Mouse (Mus musculus) skeletal muscle tissue, adult 2 months (tissue): ENCODE measurements around the gene Tifab.

ENCODE experiments used
- DNase-seq: peaks from one replicate; pipeline ENCODE4 v3.0.0-alpha.2; 2012; ENCODE audit warnings: low read depth, low spot score

Gene Tifab

DNA sequence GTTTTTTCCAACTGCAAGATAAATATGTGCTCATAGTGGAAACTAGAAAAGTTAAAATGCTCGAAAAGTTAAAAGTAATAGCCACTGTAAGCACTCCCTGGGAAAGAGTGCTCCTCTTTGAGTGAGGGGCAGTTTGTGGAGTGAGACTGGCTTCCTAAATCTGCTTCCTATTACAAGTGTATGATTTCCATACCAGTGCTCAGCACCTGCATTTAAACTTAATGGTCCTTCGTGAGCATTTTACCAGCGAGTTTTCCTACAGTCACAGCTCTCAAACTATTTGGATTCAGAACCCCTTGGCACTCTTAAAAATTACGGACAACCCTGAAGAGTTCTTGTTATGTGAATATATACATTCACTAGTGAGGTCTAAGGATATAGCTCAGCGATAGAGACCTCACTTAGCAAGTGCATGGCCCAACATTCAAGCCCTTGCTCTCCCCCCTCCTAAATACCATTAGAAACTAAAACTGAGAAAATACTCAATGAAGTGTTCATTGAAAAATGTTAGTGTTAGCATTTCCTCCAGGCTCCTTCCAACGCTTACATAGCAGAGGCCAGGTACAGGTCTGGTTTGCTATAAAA, 39.4 kb downstream of the Tifab start:
- no peak for DNase-seq

DNA sequence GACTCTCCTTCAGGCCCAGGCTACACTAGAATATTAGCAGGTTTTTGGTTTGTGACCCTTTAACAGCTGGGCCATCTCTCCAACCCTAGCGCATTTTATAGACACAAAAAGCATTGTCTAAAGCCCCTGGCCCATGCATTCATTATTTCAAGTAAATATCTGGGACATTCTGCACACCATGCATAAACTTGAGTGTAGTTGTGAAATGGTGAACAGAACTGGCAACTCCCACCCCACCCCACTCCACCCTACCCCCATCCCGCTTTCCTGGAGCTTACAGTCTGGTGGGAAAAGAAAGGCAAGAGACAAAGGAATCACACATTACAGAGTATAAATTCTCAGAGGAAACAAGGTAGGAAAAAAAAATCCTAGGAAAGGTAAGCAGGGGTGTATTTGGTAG, 42.5 kb downstream of the Tifab start, which contains the start of gene H2afy:
H2afy (minus strand) TSS at position 162 of the 400 bp plus-strand sequence.
- DNase-seq: no peak

DNA sequence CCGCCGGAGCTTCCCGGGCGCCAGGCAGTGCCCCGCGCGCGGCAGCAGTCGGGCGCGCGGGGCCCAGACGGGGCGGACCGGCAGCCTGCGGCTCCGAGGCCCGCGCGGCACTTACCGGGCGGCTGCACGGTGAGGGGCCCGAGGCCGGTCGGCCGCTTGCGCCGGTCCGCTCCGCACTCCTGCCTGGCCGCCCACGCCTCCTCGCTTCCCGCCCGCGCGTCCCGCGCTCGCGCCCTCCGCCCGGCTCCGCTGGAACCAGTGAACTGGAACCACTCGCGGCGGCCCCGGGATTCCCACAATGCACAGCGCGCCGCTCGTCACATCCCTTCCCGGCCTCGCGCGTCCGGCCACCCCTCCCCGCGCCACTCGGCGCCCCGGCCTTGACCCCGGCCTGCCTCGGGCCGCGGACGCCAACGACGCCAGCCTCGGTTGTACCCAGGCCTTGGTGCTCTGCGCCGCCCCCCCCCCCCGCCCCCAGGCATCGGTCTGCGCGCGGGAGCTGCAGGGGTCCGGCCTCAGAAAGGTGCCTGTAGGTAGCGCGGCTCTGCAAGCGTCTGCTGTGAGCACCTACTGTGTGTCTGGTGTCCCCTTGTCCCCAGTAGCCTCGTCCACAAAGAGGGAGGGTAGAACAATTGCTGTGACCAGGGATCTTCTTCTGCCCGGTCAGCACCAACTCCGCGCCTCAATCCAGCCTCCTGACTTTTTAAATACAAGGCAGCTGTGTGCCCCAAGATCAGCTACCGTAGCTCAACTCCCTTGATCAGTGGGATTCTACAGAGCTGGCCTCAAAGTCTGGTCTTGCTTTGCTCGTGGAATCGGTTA, 43.2 kb downstream of the Tifab start:
- peak; percentile 72 for DNase-seq

DNA sequence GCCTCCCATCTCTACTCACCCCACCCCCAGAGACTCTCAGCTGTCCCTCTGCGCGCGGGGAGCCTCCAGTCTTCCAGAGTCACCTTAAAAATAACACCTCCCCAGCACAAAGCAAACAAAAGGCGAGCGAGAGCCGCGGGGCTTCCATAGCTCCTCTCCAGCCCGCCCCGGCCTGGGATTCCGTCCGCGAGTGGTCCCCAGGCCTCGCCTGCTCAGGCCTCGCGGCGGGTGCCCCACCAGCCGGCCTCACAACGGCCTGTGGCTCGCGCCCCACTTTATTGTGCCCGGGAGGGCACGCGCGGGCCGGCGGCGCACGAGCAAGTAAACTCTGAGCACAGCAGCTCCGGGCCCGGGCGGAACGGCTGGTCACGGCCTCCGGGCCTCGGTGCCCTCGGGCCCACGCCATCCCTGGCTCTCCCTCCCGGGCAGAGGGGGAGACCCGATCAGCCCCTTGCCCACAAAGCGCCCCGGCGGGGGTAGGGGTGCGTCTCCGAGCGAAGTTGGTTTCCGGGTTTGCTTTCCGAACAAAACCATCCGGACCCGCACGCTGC, 44.0 kb downstream of the Tifab start:
- no peak for DNase-seq

DNA sequence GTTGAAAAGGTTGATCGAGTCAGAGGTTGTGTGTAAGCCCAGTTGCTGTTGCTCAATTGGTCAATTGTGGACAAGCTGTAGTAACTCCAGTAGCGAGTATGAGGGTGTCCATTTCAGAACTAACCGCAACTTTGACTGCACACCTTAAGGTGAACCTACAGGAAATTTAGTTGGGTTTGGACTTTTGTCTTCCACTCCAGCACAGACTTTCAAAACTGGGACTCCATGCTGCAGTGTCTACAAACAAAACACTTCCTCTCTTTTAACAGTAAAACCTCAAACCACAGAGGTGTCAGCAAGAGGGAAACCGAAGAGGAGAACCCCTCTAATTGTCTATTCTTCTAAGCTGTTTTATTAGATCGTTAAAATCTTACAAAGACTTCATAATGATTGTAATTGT, 44.7 kb downstream of the Tifab start:
- DNase-seq: no peak

DNA sequence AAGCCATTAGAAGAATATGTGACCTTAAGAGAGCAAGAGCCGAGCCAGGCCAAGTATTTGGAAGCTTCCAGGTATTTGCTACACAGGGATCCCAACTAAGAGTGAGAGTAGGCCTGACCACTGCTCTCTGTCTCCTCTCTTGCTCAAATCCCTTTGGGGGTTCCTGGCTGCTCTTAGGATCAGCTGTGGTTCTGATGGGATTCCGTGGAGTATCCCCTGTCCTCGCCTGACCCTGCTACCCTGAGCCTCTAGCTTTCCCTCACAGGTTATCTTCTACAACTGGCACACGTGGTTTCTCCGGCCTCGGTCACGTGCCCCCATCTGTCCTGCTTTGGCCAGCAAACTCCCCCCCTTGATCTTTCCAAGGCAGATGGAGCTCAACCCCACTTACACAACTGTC, 45.7 kb downstream of the Tifab start:
- no peak for DNase-seq

DNA sequence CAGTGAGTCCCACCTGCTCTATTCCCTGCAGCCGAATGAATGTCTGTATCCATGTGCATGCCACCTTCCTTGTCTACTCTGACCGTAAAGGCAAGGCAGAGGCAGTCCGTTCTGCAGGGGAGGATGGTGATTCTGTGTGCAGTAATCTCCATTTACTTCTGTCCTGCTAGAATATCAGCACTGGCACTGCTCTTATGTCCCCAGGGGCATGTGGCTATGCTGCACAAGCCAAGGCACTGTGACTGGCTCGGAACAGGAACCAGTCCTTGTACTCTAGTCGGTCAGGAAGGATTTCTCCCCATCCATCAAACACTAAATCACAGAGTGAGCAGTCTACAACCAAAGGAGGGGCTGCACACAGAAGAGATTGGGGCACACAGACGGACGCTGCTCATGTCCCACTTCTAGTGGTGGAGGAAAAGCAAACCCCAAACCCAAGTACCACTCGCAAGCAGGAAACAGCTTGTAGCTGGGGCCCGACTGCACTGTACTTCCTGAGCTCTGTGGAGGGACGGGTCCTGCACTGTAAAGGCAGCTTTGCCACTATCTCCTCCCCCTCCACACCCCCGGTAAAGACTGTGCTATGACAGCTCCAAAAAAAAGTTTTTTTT, 46.3 kb downstream of the Tifab start:
- DNase-seq: peak; percentile 55

DNA sequence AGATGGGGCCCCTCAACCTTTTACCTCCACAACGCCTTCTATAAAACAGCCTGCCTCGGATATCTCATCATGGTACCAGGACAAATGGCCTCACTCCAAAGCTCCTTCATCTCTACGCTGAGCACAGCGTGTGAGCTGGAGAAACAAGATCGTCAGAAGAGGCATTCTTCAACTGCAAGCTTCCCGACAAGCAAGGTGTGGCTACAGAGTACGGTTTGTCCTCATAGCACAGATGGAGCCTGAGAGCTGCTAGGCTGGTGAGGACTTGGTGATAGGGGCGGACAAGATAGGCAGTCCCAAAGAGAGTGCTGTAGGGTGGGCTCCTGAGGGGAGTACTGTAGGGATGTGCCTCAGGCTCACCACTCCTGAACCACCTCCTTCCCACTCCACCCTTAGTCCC, 48.1 kb downstream of the Tifab start:
- no peak for DNase-seq

DNA sequence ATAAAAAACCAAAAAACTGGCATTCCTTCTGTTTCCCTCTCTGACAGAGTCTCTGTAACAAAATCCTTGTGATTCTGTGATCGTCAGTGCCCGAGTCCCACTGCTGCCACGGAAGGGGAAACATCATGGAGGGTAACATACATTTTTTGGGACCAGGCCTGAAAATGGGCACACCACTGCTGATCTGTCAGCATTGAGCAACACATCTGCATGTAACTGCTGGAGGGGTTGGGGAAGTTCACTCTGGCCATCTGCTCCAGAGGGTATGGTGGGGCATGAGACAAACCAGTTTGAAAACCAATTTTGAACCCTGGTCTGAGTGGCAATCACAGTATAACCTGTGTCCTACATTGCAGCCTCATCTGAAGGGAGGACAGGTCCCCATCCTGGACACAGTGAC, 49.1 kb downstream of the Tifab start:
- DNase-seq: no peak

DNA sequence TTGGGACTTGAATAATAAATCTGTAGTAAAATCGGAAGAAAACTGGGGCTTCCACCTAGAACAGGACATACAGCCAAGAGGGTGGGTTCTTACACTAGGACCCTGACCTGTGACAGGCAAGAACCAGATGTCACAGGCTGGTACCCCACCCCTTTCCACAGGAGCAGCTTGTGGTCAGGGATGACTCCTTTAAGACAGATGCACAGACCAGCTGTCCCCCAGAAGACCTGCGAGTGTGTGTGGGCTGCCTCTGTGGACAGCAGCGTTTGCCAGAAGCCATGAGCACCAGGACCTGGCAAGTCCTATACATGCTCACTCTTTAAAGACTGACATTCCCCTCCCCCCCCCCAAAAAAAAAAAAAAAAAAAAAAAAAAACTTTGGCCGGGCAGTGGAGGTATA, 49.7 kb downstream of the Tifab start:
- no peak for DNase-seq

DNA sequence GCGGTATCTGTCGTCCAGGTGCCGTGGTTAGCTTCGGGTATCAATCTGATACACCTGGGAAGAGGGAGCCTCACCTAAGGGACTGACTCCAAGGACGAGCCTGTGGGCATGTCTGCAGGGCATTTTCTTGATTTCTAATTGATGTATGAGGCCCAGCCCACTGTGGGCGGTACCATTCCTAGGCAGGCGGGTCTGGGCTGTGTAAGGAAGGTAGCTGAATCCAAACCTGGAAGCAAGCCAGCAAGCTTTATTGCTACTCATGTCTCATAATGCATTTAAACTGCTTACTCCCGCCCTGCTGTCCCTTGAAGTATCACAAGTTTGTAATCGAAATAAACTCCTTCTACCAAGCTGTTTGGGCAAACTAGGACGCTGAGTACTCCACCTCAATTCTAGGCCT, 53.1 kb downstream of the Tifab start:
- no peak for DNase-seq
